Mouse (Mus musculus): Measurements from ENCODE around the gene Cep19. TPM values are rescaled to one million over a fixed set of nuclear protein-coding genes. Genes with fewer than 3 reads are reported as not detected.

Gene Cep19
- polyA plus RNA-seq, 1 experiment from 2014 or later, result 22.3 TPM

GRCm38 (mm10) chr16:32135842-32136357, 36.3 kb downstream of the Cep19 start:
- no peak for ATAC-seq
- Histone ChIP-seq H3K27ac (ENCODE audit: low read depth, low read length) (no peak overlapping the region), H3K4me2 (replicated peaks; ENCODE audit: low read depth) (no peak overlapping the region), H3K9ac (ENCODE audit: low read depth, low read length) (no peak overlapping the region), H3K4me3 (ENCODE audit: low read depth, low read length) (no peak overlapping the region), H3K4me1 (replicated peaks; ENCODE audit: control insufficient read depth, insufficient read depth, low read length) (no peaks in the 10 kb centered on the region), H3K9me3 (ENCODE audit: control insufficient read depth) (no peaks in the 10 kb centered on the region), H3K27me3 (replicated peaks; ENCODE audit: control insufficient read depth, insufficient read depth, low read length) (no peaks in the 10 kb centered on the region), H3K36me3 (ENCODE audit: control insufficient read depth, insufficient read depth) (no peaks in the 10 kb centered on the region)
- WGBS, result 80% methylated on average over 7 of the region's 7 CpGs
- TF ChIP-seq CTCF (IDR thresholded peaks at IDR 0.05; ENCODE audit: low read depth), result no peak

DNA sequence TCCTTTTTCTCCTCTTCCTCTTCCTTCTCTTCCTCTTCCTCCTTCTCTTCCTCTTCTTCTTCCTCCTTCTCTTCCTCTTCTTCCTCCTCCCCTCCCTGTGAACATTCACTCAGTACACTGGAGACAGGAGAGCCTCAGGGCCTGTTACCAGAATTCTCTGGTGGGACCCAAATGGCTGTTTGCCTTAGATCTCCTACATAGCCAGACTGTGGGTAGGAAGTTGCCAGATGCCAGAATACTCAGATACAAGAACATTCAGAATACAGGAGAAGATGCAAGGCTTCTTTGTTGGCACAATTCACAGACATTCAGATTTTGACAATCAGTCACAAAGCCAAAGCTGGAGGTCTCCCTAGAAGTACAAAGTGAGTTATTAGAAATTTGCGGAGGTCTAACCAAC, 39.4 kb downstream of the Cep19 start:
- Histone ChIP-seq H3K4me2 (replicated peaks; ENCODE audit: low read depth) (no peak overlapping the region), H3K27me3 (replicated peaks; ENCODE audit: control insufficient read depth, insufficient read depth, low read length) (no peaks in the 10 kb centered on the region), H3K4me1 (replicated peaks; ENCODE audit: control insufficient read depth, insufficient read depth, low read length) (no peaks in the 10 kb centered on the region), H3K36me3 (ENCODE audit: control insufficient read depth, insufficient read depth) (0 out of 2 replicates have a peak, but pooled peaks cover 6% of the 10 kb centered on the region), H3K9me3 (ENCODE audit: control insufficient read depth) (no peaks in the 10 kb centered on the region), H3K4me3 (ENCODE audit: low read depth, low read length) (no peak overlapping the region), H3K9ac (ENCODE audit: low read depth, low read length) (no peak overlapping the region), H3K27ac (ENCODE audit: low read depth, low read length) (no peak overlapping the region)
- no peak for TF ChIP-seq CTCF (IDR thresholded peaks at IDR 0.05; ENCODE audit: low read depth)
- 86% methylated on average over 1 of the region's 1 CpGs for WGBS
- no peak for ATAC-seq

DNA sequence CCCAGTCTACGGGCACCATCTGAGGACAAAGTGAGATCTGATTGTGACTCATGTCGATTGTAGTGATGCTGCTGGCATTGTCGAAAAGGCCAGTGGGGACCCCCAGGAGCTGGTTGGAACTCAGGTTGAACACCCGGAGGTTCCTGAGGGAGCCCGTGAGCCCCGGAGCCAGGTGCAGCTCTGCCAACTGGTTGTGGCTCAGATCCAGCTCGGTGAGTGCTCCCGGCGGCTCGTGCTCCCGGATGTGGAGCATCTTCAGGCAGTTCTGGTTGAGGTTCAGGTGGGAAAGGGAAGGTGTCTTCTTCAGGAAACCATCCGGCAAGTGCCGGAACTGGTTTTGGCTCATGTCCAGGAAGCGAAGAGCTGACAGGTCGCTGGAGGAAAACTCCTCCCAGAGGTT, 44.2 kb downstream of the Cep19 start:
- no peak for ATAC-seq
- Histone ChIP-seq H3K9me3 (ENCODE audit: control insufficient read depth) (no peaks in the 10 kb centered on the region), H3K27me3 (replicated peaks; ENCODE audit: control insufficient read depth, insufficient read depth, low read length) (no peaks in the 10 kb centered on the region), H3K36me3 (ENCODE audit: control insufficient read depth, insufficient read depth) (0 out of 2 replicates have a peak, but pooled peaks cover 6% of the 10 kb centered on the region), H3K27ac (ENCODE audit: low read depth, low read length) (no peak overlapping the region), H3K4me3 (ENCODE audit: low read depth, low read length) (no peak overlapping the region), H3K4me1 (replicated peaks; ENCODE audit: control insufficient read depth, insufficient read depth, low read length) (no peaks in the 10 kb centered on the region), H3K4me2 (replicated peaks; ENCODE audit: low read depth) (no peak overlapping the region), H3K9ac (ENCODE audit: low read depth, low read length) (no peak overlapping the region)
- TF ChIP-seq CTCF (IDR thresholded peaks at IDR 0.05; ENCODE audit: low read depth), result no peak
- 93% methylated on average over 15 of the region's 15 CpGs for WGBS

GRCm38 (mm10) chr16:32144592-32144991, 45.0 kb downstream of the Cep19 start:
- Histone ChIP-seq H3K9me3 (ENCODE audit: control insufficient read depth) (no peaks in the 10 kb centered on the region), H3K4me1 (replicated peaks; ENCODE audit: control insufficient read depth, insufficient read depth, low read length) (no peaks in the 10 kb centered on the region), H3K27me3 (replicated peaks; ENCODE audit: control insufficient read depth, insufficient read depth, low read length) (no peaks in the 10 kb centered on the region), H3K4me2 (replicated peaks; ENCODE audit: low read depth) (no peak overlapping the region), H3K36me3 (ENCODE audit: control insufficient read depth, insufficient read depth) (0 out of 2 replicates have a peak, but pooled peaks cover 6% of the 10 kb centered on the region), H3K4me3 (ENCODE audit: low read depth, low read length) (no peak overlapping the region), H3K27ac (ENCODE audit: low read depth, low read length) (no peak overlapping the region), H3K9ac (ENCODE audit: low read depth, low read length) (no peak overlapping the region)
- TF ChIP-seq CTCF (IDR thresholded peaks at IDR 0.05; ENCODE audit: low read depth), result no peak
- no peak for ATAC-seq
- WGBS, result 89% methylated on average over 17 of the region's 17 CpGs

DNA sequence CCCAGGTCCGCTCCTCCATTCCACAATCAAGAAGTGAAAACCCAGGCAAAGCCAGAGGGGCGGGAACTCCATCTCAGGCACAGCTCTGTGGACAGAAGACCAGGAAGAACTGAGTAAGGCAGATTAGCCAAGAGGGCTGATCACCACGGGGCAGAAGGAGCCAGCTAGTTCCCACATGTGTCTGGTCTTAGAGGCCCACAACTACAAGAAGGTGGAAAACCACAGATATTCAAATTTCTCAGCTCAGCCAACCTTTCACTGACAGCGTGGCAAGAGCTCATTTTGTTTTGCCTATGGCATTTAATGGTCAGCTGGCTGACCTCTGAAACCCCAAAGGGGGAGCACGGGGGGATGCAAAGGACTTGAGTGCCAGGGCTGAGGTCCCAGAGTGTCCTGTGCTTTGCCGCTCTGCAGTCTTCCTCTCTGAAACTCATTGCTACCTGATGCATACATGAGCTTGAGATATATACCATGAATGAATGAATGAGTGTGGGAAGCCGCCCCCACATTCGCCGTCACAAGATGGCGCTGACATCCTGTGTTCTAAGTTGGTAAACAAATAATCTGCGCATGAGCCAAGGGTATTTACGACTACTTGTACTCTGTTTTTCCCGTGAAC, 48.1 kb downstream of the Cep19 start:
- peak; percentile 21; the same call in 1 of the 2 replicates for TF ChIP-seq CTCF (IDR thresholded peaks at IDR 0.05; ENCODE audit: low read depth)
- Histone ChIP-seq H3K9ac (ENCODE audit: low read depth, low read length) (no peak overlapping the region), H3K4me3 (ENCODE audit: low read depth, low read length) (no peak overlapping the region), H3K36me3 (ENCODE audit: control insufficient read depth, insufficient read depth) (0 out of 2 replicates have a peak, but pooled peaks cover 6% of the 10 kb centered on the region), H3K4me1 (replicated peaks; ENCODE audit: control insufficient read depth, insufficient read depth, low read length) (no peaks in the 10 kb centered on the region), H3K4me2 (replicated peaks; ENCODE audit: low read depth) (peak overlapping the region; percentile 47), H3K27ac (ENCODE audit: low read depth, low read length) (no peak overlapping the region), H3K9me3 (ENCODE audit: control insufficient read depth) (no peaks in the 10 kb centered on the region), H3K27me3 (replicated peaks; ENCODE audit: control insufficient read depth, insufficient read depth, low read length) (no peaks in the 10 kb centered on the region)
- ATAC-seq, result peak; percentile 54; the same call in 1 of the 2 replicates
- WGBS, result 58% methylated on average over 10 of the region's 13 CpGs

- Histone ChIP-seq H3K9me3 (ENCODE audit: control insufficient read depth) (no peaks in the 10 kb centered on the region), H3K4me2 (replicated peaks; ENCODE audit: low read depth) (no peak overlapping the region), H3K4me1 (replicated peaks; ENCODE audit: control insufficient read depth, insufficient read depth, low read length) (no peaks in the 10 kb centered on the region), H3K27me3 (replicated peaks; ENCODE audit: control insufficient read depth, insufficient read depth, low read length) (no peaks in the 10 kb centered on the region), H3K4me3 (ENCODE audit: low read depth, low read length) (no peak overlapping the region), H3K9ac (ENCODE audit: low read depth, low read length) (no peak overlapping the region), H3K27ac (ENCODE audit: low read depth, low read length) (no peak overlapping the region), H3K36me3 (ENCODE audit: control insufficient read depth, insufficient read depth) (no peaks in the 10 kb centered on the region)
- TF ChIP-seq CTCF (IDR thresholded peaks at IDR 0.05; ENCODE audit: low read depth), result no peak
- 84% methylated on average over 1 of the region's 1 CpGs for WGBS
- no peak for ATAC-seq
Measured at GRCm38 (mm10) chr16:32153976-32154375, 54.4 kb downstream of the Cep19 start.

Data from intestine, postnatal 0 days (tissue).